Mouse (Mus musculus) C2C12 (cell line): Measurements from ENCODE around the gene Aip. TPM values are rescaled to one million over a fixed set of nuclear protein-coding genes. Genes with fewer than 3 reads are reported as not detected.

ENCODE experiments used
- H3K27me3 ChIP-seq: one replicate; pipeline ENCODE4 v1.6.1; 2011; ENCODE audit not compliant: control insufficient read depth, insufficient read depth, insufficient read length
- H3K36me3 ChIP-seq: one replicate; pipeline ENCODE4 v1.6.1; 2011; ENCODE audit not compliant: control insufficient read depth, insufficient read depth
- H3K4me3 ChIP-seq: one replicate; pipeline ENCODE4 v1.5.1; 2011; ENCODE audit warnings: mild to moderate bottlenecking, control low read depth; ENCODE audit not compliant: poor library complexity, insufficient read depth, severe bottlenecking
- H3K79me2 ChIP-seq: one replicate; pipeline ENCODE4 v1.6.1; 2011; ENCODE audit not compliant: control insufficient read depth, insufficient read depth
- H3K79me3 ChIP-seq: one replicate; pipeline ENCODE4 v1.6.1; 2011; ENCODE audit warnings: low read depth, control low read depth
- H3ac ChIP-seq: one replicate; pipeline ENCODE3; 2011; ENCODE audit warnings: low read depth; ENCODE audit not compliant: control insufficient read depth, insufficient read length
- CEBPB ChIP-seq: IDR thresholded peaks from one replicate; pipeline ENCODE4 v1.6.1; 2011; ENCODE audit warnings: low read depth, mild to moderate bottlenecking, control low read depth, moderate library complexity
- CTCF ChIP-seq: IDR thresholded peaks from one replicate; pipeline ENCODE4 v1.5.1; 2011; ENCODE audit not compliant: control insufficient read depth, insufficient read depth, insufficient read length
- FOSL1 ChIP-seq: IDR thresholded peaks from one replicate; pipeline ENCODE4 v1.8.0; 2011; ENCODE audit warnings: mild to moderate bottlenecking, low read length; ENCODE audit not compliant: poor library complexity, insufficient read depth, severe bottlenecking
- MAX ChIP-seq: IDR thresholded peaks from one replicate; pipeline ENCODE4 v1.6.1; 2011; ENCODE audit warnings: mild to moderate bottlenecking, control low read depth
- MYOD1 ChIP-seq: IDR thresholded peaks from one replicate; pipeline ENCODE4 v1.6.1; 2011; ENCODE audit warnings: low read depth; ENCODE audit not compliant: control insufficient read depth, insufficient read length
- MYOG ChIP-seq: IDR thresholded peaks from one replicate; pipeline ENCODE4 v1.6.1; 2011; ENCODE audit not compliant: control insufficient read depth, insufficient read length; ENCODE audit errors: extremely low read depth
- USF1 ChIP-seq: IDR thresholded peaks from one replicate; pipeline ENCODE4 v1.6.1; 2011; ENCODE audit warnings: low read depth, mild to moderate bottlenecking, control low read depth, moderate library complexity
- polyA plus RNA-seq: library from polyadenylated mRNA; unstranded; fragments of >200 nt; fragmentation: generic; extraction: Trizol; gene quantifications from one replicate; pipeline ENCODE4 v1.2.1, GENCODE M21; 2012; ENCODE audit warnings: missing spikeins

Aip gene
- polyA plus RNA-seq, 1 experiment, result 208 TPM

- Histone ChIP-seq H3K27me3 (no peaks in the 10 kb centered on the region), H3K36me3 (no peaks in the 10 kb centered on the region), H3ac (peak overlapping the region; percentile 68), H3K79me2 (no peaks in the 10 kb centered on the region), H3K4me3 (peak overlapping the region; percentile 30), H3K79me3 (no peaks in the 10 kb centered on the region)
- TF ChIP-seq CTCF (peak; percentile 99), MYOD1 (no peak), MYOG (no peak), FOSL1 (no peak), CEBPB (no peak), USF1 (no peak), MAX (peak; percentile 85)
Observed at GRCm38 (mm10) chr19:4169378-4169784, 43.7 kb upstream of the Aip start.

DNA sequence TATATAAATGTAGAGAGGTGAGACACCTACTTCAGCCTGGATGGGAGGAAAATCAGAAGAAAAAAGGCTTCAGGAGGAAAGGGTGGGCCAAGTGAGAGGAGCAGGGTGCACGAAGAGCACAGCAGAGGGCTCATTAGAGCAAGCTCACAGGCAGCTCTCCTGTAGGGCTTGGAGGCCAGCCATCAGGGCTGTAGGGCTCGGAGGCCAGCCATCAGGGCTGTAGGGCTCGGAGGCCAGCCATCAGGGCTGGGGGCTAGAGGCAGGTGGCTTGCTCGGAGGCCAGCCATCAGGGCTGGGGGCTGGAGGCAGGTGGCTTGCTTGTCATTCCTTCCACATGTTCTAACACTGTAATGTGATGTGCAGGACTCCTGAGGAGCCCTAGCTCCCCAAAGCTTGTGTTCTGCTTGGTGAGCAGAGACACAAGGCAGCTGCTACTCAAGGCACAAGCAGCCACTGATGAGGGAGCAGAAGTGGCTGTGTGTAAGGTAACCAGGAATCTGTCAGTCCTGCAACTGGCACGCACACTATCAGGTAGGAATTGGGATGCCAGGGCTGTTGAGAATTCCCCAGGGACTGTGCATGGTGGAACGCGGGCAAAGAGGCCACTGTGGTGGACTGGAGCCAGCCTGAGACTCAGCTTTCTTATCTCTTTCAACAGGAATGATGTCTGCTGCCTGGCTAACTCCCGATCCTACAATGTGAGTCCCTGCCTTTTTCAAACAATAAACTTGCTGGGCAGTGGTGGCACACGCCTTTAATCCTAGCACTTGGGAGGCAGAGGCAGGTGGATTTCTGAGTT, 41.2 kb upstream of the Aip start:
- Histone ChIP-seq H3K79me2 (peaks cover 11% of the 10 kb centered on the region), H3K79me3 (peaks cover 4% of the 10 kb centered on the region), H3K4me3 (no peak overlapping the region), H3K27me3 (no peaks in the 10 kb centered on the region), H3ac (no peak overlapping the region), H3K36me3 (peaks cover 3% of the 10 kb centered on the region)
- TF ChIP-seq MYOD1, result no peak
- TF ChIP-seq FOSL1, result no peak
- TF ChIP-seq USF1, result no peak
- no peak for TF ChIP-seq MAX
- no peak for TF ChIP-seq CTCF
- TF ChIP-seq CEBPB, result no peak
- TF ChIP-seq MYOG, result no peak

DNA sequence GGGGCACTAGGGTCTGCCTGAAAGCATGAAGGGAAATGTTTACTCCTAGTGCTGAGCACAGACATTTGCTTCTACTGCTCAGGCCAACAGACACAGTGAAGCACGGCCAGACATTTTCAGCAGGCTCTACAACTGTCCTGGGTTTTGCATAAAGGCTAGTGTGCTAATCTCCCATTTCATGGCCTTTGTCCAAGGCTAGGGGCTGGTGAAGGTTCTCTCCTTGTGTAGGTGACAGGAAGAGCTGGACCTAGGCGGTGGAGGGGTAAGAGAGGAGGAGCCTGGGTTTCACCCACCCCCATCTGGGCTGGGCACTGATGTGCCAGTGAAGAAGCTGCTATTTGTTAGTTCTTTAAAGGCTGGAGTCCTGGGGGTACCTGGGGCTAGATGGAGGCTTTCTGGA, 39.1 kb upstream of the Aip start:
- peaks cover 15% of the 10 kb centered on the region for H3K36me3 ChIP-seq
- H3K79me3 ChIP-seq, result peaks cover 8% of the 10 kb centered on the region
- TF ChIP-seq FOSL1 (no peak), MYOD1 (no peak), CEBPB (no peak), MYOG (no peak), CTCF (no peak), MAX (no peak), USF1 (no peak)
- no peak overlapping the region for H3ac ChIP-seq
- H3K4me3 ChIP-seq, result no peak overlapping the region
- no peaks in the 10 kb centered on the region for H3K27me3 ChIP-seq
- H3K79me2 ChIP-seq, result peaks cover 16% of the 10 kb centered on the region

DNA sequence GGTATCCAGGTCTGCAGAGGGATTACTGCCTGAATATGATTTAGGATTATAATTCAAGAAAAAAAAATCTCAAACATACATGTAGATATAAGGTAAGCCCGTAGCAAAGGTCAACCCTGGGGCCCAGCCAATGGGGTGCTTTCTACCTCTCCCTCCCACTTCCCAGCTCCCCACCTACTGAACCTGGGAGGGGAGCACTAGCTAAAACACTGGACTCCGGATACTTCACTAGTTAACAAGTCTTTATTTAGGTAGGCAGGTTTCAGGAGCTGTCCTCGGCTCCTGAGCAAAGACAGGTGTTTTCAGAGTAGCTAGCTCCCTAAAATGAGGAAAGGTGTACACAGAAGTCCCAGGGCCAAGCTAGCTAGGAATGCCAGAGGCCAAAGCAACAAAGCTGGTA, 38.4 kb upstream of the Aip start:
- H3ac ChIP-seq, result no peak overlapping the region
- peaks cover 16% of the 10 kb centered on the region for H3K79me2 ChIP-seq
- TF ChIP-seq CTCF (no peak), MAX (no peak), USF1 (no peak), MYOG (no peak), FOSL1 (no peak), CEBPB (no peak), MYOD1 (no peak)
- no peak overlapping the region for H3K4me3 ChIP-seq
- H3K79me3 ChIP-seq, result peaks cover 8% of the 10 kb centered on the region
- H3K36me3 ChIP-seq, result peaks cover 21% of the 10 kb centered on the region
- H3K27me3 ChIP-seq, result no peaks in the 10 kb centered on the region

- no peak for TF ChIP-seq CTCF
- TF ChIP-seq FOSL1, result no peak
- no peak for TF ChIP-seq CEBPB
- no peak for TF ChIP-seq MYOD1
- no peak for TF ChIP-seq MAX
- no peak for TF ChIP-seq USF1
- TF ChIP-seq MYOG, result no peak
- Histone ChIP-seq H3K79me3 (peaks cover 8% of the 10 kb centered on the region), H3K36me3 (peaks cover 21% of the 10 kb centered on the region), H3K4me3 (peak overlapping the region; percentile 72), H3K79me2 (peaks cover 16% of the 10 kb centered on the region), H3K27me3 (no peaks in the 10 kb centered on the region), H3ac (peak overlapping the region; percentile 2)
Observed at GRCm38 (mm10) chr19:4163543-4163887, 37.9 kb upstream of the Aip start.
